Mouse (Mus musculus): Measurements from ENCODE around the gene Qrich2. TPM values are rescaled to one million over a fixed set of nuclear protein-coding genes. Genes with fewer than 3 reads are reported as not detected.

Qrich2 gene
- polyA plus RNA-seq, 1 experiment from 2014 or later: 0.14 TPM

DNA sequence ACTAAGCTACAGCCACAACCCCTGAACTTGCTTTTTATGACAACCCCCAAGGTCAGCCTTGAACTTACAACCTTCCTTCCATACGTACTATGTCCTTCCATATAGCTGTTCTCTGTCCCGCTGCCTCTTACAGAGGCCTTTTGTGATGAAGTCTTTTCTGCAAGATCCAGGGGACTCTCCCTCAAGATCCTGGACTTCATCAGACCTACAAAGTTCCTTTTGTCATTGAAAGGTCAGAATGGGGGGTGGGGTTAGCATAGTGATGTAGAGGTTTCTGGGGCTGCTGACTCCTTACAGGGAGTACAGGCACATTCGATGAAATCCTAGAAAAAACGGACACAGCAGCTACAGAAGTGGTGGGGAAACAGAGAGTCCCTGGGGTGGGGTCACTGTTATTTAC is 6.3 kb downstream of the Qrich2 start:
- no peaks in the 10 kb centered on the region for H3K36me3 ChIP-seq (ENCODE audit: control insufficient read depth, insufficient read depth)
- WGBS: 69% methylated on average over 4 of the region's 4 CpGs
- no peak overlapping the region for H3K4me3 ChIP-seq (ENCODE audit: low read depth, low read length)
- H3K9ac ChIP-seq (ENCODE audit: low read depth, low read length): no peak overlapping the region
- H3K4me2 ChIP-seq (replicated peaks; ENCODE audit: low read depth): no peak overlapping the region
- no peak overlapping the region for H3K27ac ChIP-seq (ENCODE audit: low read depth, low read length)
- TF ChIP-seq CTCF (IDR thresholded peaks at IDR 0.05; ENCODE audit: low read depth): no peak
- no peaks in the 10 kb centered on the region for H3K9me3 ChIP-seq (ENCODE audit: control insufficient read depth)
- no peaks in the 10 kb centered on the region for H3K27me3 ChIP-seq (replicated peaks; ENCODE audit: control insufficient read depth, insufficient read depth, low read length)
- H3K4me1 ChIP-seq (replicated peaks; ENCODE audit: control insufficient read depth, insufficient read depth, low read length): no peaks in the 10 kb centered on the region
- ATAC-seq: no peak

DNA sequence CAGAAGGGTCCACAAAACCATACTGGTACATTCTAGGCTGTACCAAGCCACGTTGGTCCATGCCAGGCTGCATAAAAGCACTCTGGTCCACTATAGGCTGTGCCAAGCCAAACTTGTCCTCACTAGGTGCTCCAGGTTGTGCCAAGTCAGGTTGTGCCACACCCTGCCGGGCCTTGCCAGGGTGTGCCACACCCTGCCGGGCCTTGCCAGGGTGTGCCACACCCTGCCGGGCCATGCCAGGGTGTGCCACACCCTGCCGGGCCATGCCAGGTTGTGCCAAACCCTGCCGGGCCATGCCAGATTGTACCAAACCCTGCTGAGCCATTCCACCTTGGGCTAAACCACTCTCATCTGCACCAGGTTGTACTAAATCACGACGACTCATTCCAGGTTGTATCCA is 9.8 kb downstream of the Qrich2 start:
- 77% methylated on average over 8 of the region's 8 CpGs for WGBS
- no peak for TF ChIP-seq CTCF (IDR thresholded peaks at IDR 0.05; ENCODE audit: low read depth)
- H3K9me3 ChIP-seq (ENCODE audit: control insufficient read depth): no peaks in the 10 kb centered on the region
- H3K4me2 ChIP-seq (replicated peaks; ENCODE audit: low read depth): no peak overlapping the region
- H3K27ac ChIP-seq (ENCODE audit: low read depth, low read length): no peak overlapping the region
- H3K4me3 ChIP-seq (ENCODE audit: low read depth, low read length): no peak overlapping the region
- H3K4me1 ChIP-seq (replicated peaks; ENCODE audit: control insufficient read depth, insufficient read depth, low read length): no peaks in the 10 kb centered on the region
- no peak for ATAC-seq
- H3K9ac ChIP-seq (ENCODE audit: low read depth, low read length): no peak overlapping the region
- H3K36me3 ChIP-seq (ENCODE audit: control insufficient read depth, insufficient read depth): no peaks in the 10 kb centered on the region
- H3K27me3 ChIP-seq (replicated peaks; ENCODE audit: control insufficient read depth, insufficient read depth, low read length): no peaks in the 10 kb centered on the region

GRCm38 (mm10) chr11:116453889-116454288 is 12.2 kb downstream of the Qrich2 start:
- no peak for TF ChIP-seq CTCF (IDR thresholded peaks at IDR 0.05; ENCODE audit: low read depth)
- no peak overlapping the region for H3K9ac ChIP-seq (ENCODE audit: low read depth, low read length)
- no peaks in the 10 kb centered on the region for H3K27me3 ChIP-seq (replicated peaks; ENCODE audit: control insufficient read depth, insufficient read depth, low read length)
- H3K27ac ChIP-seq (ENCODE audit: low read depth, low read length): no peak overlapping the region
- H3K4me1 ChIP-seq (replicated peaks; ENCODE audit: control insufficient read depth, insufficient read depth, low read length): no peaks in the 10 kb centered on the region
- ATAC-seq: no peak
- 91% methylated on average over 10 of the region's 10 CpGs for WGBS
- H3K9me3 ChIP-seq (ENCODE audit: control insufficient read depth): no peaks in the 10 kb centered on the region
- H3K36me3 ChIP-seq (ENCODE audit: control insufficient read depth, insufficient read depth): no peaks in the 10 kb centered on the region
- no peak overlapping the region for H3K4me2 ChIP-seq (replicated peaks; ENCODE audit: low read depth)
- H3K4me3 ChIP-seq (ENCODE audit: low read depth, low read length): no peak overlapping the region

- Histone ChIP-seq H3K4me2 (replicated peaks; ENCODE audit: low read depth) (no peak overlapping the region), H3K27ac (ENCODE audit: low read depth, low read length) (no peak overlapping the region), H3K27me3 (replicated peaks; ENCODE audit: control insufficient read depth, insufficient read depth, low read length) (no peaks in the 10 kb centered on the region; the same call in 1 of the 2 replicates), H3K9me3 (ENCODE audit: control insufficient read depth) (no peaks in the 10 kb centered on the region), H3K9ac (ENCODE audit: low read depth, low read length) (no peak overlapping the region), H3K4me3 (ENCODE audit: low read depth, low read length) (no peak overlapping the region), H3K4me1 (replicated peaks; ENCODE audit: control insufficient read depth, insufficient read depth, low read length) (no peaks in the 10 kb centered on the region), H3K36me3 (ENCODE audit: control insufficient read depth, insufficient read depth) (no peaks in the 10 kb centered on the region)
- ATAC-seq: no peak
- no peak for TF ChIP-seq CTCF (IDR thresholded peaks at IDR 0.05; ENCODE audit: low read depth)
- WGBS: 93% methylated on average over 3 of the region's 3 CpGs
Measured at GRCm38 (mm10) chr11:116449341-116449740, 16.7 kb downstream of the Qrich2 start.

DNA sequence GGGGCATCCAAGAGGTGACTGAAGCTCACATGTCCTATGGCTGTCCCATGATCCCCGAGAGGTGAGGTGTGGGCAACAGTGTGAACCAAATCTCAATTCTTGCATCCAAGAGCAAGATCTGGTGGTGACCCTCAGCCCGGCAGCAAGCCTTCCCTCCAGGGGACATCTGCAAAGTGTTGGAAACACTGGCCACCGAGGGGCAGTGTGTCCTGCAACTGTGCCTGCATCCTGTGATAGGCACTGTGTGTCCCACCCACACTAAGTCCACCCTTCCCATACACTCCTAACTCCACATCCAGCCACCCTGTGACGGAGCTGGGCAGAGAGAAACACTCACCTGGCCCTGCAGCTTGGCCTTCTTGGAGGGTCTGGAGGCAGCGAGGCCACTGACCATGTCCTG is 18.2 kb downstream of the Qrich2 start:
- Histone ChIP-seq H3K4me2 (replicated peaks; ENCODE audit: low read depth) (no peak overlapping the region), H3K4me3 (ENCODE audit: low read depth, low read length) (no peak overlapping the region)
- TF ChIP-seq CTCF (IDR thresholded peaks at IDR 0.05; ENCODE audit: low read depth): peak; percentile 52

DNA sequence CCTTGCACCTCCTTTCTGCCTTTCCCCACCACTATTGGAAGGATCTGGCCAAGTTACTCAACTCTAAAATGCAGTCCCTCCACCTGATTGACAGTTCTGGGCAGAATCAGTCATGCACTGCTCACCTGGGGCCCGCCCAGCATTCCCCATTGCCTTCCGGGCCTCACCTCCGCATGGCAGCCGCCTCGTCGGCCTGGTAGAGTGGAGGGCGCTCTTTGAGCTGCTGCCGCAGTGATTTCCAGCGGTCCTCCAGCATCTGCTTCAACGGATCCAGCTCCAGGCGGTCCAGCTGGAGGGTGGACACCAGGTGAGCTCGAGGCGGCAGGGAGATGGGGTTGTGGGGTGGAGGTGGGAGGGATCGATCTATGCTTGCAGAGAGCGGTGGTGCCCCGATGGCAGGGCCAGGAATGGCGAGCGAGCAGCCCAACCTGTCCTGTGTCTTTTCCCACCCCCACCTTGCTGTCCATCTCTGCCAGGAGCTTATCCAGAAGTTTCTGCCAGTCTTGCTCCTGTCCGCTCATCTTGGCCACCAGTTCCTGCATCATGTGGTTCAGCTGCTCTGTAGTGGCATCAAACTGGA is 19.6 kb downstream of the Qrich2 start:
- no peaks in the 10 kb centered on the region for H3K36me3 ChIP-seq (ENCODE audit: control insufficient read depth, insufficient read depth)
- 16% methylated on average over 19 of the region's 19 CpGs for WGBS
- no peaks in the 10 kb centered on the region for H3K4me1 ChIP-seq (replicated peaks; ENCODE audit: control insufficient read depth, insufficient read depth, low read length)
- H3K9me3 ChIP-seq (ENCODE audit: control insufficient read depth): no peaks in the 10 kb centered on the region
- H3K27ac ChIP-seq (ENCODE audit: low read depth, low read length): no peak overlapping the region
- H3K4me2 ChIP-seq (replicated peaks; ENCODE audit: low read depth): peak overlapping the region; percentile 51
- TF ChIP-seq CTCF (IDR thresholded peaks at IDR 0.05; ENCODE audit: low read depth): no peak
- H3K27me3 ChIP-seq (replicated peaks; ENCODE audit: control insufficient read depth, insufficient read depth, low read length): no peaks in the 10 kb centered on the region; the same call in 1 of the 2 replicates
- H3K9ac ChIP-seq (ENCODE audit: low read depth, low read length): no peak overlapping the region
- H3K4me3 ChIP-seq (ENCODE audit: low read depth, low read length): no peak overlapping the region
- peak; percentile 54 for ATAC-seq

More for the DNA sequence above, 18.2 kb downstream of the Qrich2 start:
- Histone ChIP-seq H3K9ac (ENCODE audit: low read depth, low read length) (no peak overlapping the region), H3K27ac (ENCODE audit: low read depth, low read length) (no peak overlapping the region), H3K36me3 (ENCODE audit: control insufficient read depth, insufficient read depth) (no peaks in the 10 kb centered on the region), H3K4me1 (replicated peaks; ENCODE audit: control insufficient read depth, insufficient read depth, low read length) (no peaks in the 10 kb centered on the region), H3K27me3 (replicated peaks; ENCODE audit: control insufficient read depth, insufficient read depth, low read length) (no peaks in the 10 kb centered on the region; the same call in 1 of the 2 replicates), H3K9me3 (ENCODE audit: control insufficient read depth) (no peaks in the 10 kb centered on the region)
- no peak for ATAC-seq
- 78% methylated on average over 5 of the region's 5 CpGs for WGBS
